Mouse (Mus musculus): ENCODE data around the gene Gpr162.
"Not testable (repeated sequence)": the region's sequence is repeated elsewhere in the genome, so short reads cannot be mapped to it uniquely, and the experiment has no call there.

Gene Gpr162

DNA sequence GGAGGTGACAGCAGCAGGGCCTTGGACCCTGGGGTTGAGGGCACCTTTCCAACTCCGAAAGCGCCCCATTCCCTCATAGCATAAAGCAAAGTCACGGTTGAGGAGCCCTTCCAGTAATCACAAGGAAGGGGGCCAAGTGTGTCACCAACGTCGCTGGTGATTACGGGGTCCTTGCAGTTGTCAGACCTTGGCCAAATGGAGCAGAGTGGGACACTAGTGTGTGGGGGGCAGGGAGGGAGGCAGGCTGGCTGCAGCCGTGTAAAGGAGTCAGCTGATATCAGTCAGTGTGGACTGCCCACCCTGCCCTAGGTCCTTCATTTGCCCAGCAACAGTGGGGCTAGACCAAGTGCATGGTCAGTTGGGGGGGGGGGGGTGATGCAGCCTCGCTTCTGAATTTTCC lies 49.3 kb downstream of the Gpr162 start:
- TF ChIP-seq NANOG (IDR thresholded peaks at IDR 0.05; ENCODE audit: borderline replicate concordance, low read length) (no peak), POU5F1 (IDR thresholded peaks at IDR 0.05; ENCODE audit: borderline replicate concordance, low read length) (no peak), CTCF (conservative IDR thresholded peaks at IDR 0.05; ENCODE audit: low read length) (no peak)
- Histone ChIP-seq H3K4me3 (replicated peaks; ENCODE audit: low read length) (peak overlapping the region; percentile 87), H3K27me3 (ENCODE audit: insufficient read depth, low read length) (no peaks in the 10 kb centered on the region), H3K4me1 (replicated peaks; ENCODE audit: low read depth, low read length) (peaks cover 68% of the 10 kb centered on the region), H3K9me3 (ENCODE audit: low read length) (no peaks in the 10 kb centered on the region), H3K36me3 (ENCODE audit: insufficient read depth, low read length) (peaks cover 85% of the 10 kb centered on the region)

DNA sequence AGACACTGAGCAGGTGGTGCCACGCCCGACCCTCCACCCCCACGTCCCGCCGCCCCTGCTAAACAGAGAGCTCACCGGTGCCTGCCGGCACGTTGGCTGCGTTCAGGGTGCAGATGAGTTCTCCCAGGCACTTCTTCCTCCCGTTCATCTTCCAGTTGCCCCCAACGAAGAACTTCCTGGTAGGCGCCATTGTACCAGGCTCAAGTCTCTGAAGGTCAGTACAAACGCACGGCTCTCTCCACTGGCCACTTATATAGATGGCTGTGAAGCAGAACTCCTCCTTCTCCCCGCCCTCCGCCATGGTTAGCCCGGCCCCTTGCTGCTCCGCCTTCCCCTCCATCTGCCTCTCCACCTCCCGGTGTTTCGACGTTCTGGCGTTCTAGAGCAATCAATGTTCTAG lies 49.9 kb downstream of the Gpr162 start, which contains the start of gene Tpi1:
TSS of gene Tpi1 (minus strand) at position 364 of the 400 bp plus-strand sequence.
- TF ChIP-seq POU5F1 (IDR thresholded peaks at IDR 0.05; ENCODE audit: borderline replicate concordance, low read length) (no peak), CTCF (conservative IDR thresholded peaks at IDR 0.05; ENCODE audit: low read length) (no peak), NANOG (IDR thresholded peaks at IDR 0.05; ENCODE audit: borderline replicate concordance, low read length) (no peak)
- Histone ChIP-seq H3K27me3 (ENCODE audit: insufficient read depth, low read length) (no peaks in the 10 kb centered on the region), H3K4me1 (replicated peaks; ENCODE audit: low read depth, low read length) (peaks cover 70% of the 10 kb centered on the region), H3K36me3 (ENCODE audit: insufficient read depth, low read length) (peaks cover 83% of the 10 kb centered on the region), H3K4me3 (replicated peaks; ENCODE audit: low read length) (peak within 1 kb of the TSS; percentile 87), H3K9me3 (ENCODE audit: low read length) (no peaks in the 10 kb centered on the region)

DNA sequence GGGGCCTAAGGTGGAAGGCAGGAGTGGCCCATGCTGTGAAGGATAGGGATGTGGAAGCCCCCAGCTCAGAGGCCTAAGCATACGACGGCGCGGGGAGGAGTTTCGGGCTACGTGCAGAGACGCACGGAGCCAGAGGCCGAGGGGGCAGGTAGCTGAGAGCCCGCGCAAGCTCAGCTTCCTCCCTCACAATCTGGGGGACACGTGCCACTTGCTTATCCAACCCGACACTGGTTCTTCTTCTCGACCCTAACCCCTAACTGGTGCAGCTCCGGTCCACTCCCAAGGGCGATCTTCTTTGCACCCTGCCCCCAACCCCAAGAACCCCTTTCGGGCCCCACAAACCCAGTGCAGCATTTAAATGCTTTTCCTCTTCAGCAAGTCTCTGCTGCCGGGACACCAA lies 50.3 kb downstream of the Gpr162 start:
- Histone ChIP-seq H3K4me3 (replicated peaks; ENCODE audit: low read length) (peak overlapping the region; percentile 87), H3K4me1 (replicated peaks; ENCODE audit: low read depth, low read length) (peaks cover 69% of the 10 kb centered on the region), H3K27me3 (ENCODE audit: insufficient read depth, low read length) (no peaks in the 10 kb centered on the region), H3K36me3 (ENCODE audit: insufficient read depth, low read length) (peaks cover 79% of the 10 kb centered on the region), H3K9me3 (ENCODE audit: low read length) (no peaks in the 10 kb centered on the region)
- TF ChIP-seq POU5F1 (IDR thresholded peaks at IDR 0.05; ENCODE audit: borderline replicate concordance, low read length) = no peak
- TF ChIP-seq CTCF (conservative IDR thresholded peaks at IDR 0.05; ENCODE audit: low read length) = no peak
- no peak for TF ChIP-seq NANOG (IDR thresholded peaks at IDR 0.05; ENCODE audit: borderline replicate concordance, low read length)

DNA sequence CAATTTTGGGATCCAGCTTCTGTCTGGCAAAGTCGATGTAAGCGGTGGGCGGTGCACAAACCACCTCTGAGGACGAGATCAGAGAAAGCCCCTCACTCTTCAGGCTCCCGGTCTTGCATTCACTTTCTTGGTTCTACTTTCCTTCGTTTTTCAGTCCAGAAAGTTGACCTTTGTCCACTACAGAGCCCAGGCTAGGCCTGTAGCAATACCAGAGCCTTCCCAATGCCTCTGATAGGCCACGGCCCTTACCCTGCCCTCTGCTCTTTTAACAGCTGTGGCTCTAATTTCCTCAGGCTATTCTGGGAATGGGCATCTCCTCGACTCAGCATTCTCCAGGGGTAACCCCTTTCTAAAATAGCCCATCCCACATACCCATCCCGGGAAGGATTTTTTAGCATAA lies 50.9 kb downstream of the Gpr162 start:
- Histone ChIP-seq H3K27me3 (ENCODE audit: insufficient read depth, low read length) (no peaks in the 10 kb centered on the region), H3K4me3 (replicated peaks; ENCODE audit: low read length) (peak overlapping the region; percentile 87), H3K9me3 (ENCODE audit: low read length) (no peaks in the 10 kb centered on the region), H3K36me3 (ENCODE audit: insufficient read depth, low read length) (peaks cover 72% of the 10 kb centered on the region), H3K4me1 (replicated peaks; ENCODE audit: low read depth, low read length) (peaks cover 68% of the 10 kb centered on the region)
- no peak for TF ChIP-seq CTCF (conservative IDR thresholded peaks at IDR 0.05; ENCODE audit: low read length)
- no peak for TF ChIP-seq NANOG (IDR thresholded peaks at IDR 0.05; ENCODE audit: borderline replicate concordance, low read length)
- no peak for TF ChIP-seq POU5F1 (IDR thresholded peaks at IDR 0.05; ENCODE audit: borderline replicate concordance, low read length)

DNA sequence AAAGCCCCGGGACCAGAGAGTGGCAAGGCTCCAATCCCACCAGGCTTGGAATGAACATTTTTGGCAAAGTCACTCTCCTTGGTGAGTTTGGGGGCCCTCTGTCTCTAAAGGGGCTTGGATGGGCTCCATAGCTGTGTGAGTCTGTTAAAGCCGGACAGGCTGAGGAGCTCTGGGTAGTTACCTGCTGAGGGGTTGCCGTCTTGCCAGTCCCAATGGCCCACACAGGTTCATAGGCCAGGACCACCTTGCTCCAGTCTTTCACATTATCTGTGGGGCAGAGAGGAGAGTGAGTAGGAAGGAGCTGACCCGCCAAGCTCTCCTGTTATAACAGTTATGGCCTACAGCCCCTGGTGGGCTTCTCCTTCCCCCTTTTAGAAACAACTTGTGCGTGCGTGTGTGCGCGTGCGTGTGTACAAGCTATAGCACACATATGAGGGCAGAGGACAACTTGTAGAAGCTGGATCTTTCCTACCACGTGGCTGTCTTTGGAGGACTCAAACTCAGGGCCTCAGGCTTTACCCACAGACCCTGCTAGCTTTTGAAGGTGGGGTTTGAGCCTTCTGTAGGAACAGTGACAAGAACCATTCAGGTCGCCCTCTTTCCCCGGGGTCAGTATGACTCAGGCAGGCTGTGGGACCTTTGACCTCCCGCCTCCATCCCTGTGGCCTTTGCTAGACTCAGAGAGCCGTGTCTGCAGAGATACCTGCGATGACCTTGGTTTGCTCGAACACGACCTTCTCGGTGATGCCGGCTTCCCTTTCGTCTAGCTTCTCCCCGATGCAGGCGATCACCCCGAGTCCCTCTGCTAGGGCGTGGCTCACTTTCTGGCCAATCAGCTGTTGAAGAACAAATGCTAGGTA lies 51.9 kb downstream of the Gpr162 start:
- TF ChIP-seq NANOG (IDR thresholded peaks at IDR 0.05; ENCODE audit: borderline replicate concordance, low read length) = no peak
- TF ChIP-seq CTCF (conservative IDR thresholded peaks at IDR 0.05; ENCODE audit: low read length) = no peak
- TF ChIP-seq POU5F1 (IDR thresholded peaks at IDR 0.05; ENCODE audit: borderline replicate concordance, low read length) = no peak
- H3K9me3 ChIP-seq (ENCODE audit: low read length) = no peaks in the 10 kb centered on the region
- H3K36me3 ChIP-seq (ENCODE audit: insufficient read depth, low read length) = peaks cover 63% of the 10 kb centered on the region
- H3K4me3 ChIP-seq (replicated peaks; ENCODE audit: low read length) = peak overlapping the region; percentile 87
- no peaks in the 10 kb centered on the region for H3K27me3 ChIP-seq (ENCODE audit: insufficient read depth, low read length)
- peaks cover 71% of the 10 kb centered on the region for H3K4me1 ChIP-seq (replicated peaks; ENCODE audit: low read depth, low read length)

DNA sequence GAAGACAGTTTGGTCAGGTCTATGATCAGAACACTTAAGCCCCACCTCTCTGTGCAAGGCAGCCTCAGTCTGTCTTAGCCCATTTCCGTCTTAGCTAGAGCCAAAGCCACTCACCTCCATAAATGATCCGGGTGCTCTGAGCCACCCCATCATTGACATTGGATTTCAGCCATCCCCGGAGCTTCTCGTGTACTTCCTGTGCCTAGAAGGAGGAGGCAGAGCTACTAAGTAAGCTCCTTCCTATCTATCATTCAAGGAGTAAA lies 52.4 kb downstream of the Gpr162 start:
- Histone ChIP-seq H3K27me3 (ENCODE audit: insufficient read depth, low read length) (no peaks in the 10 kb centered on the region), H3K4me3 (replicated peaks; ENCODE audit: low read length) (peak overlapping the region; percentile 87), H3K9me3 (ENCODE audit: low read length) (no peaks in the 10 kb centered on the region), H3K4me1 (replicated peaks; ENCODE audit: low read depth, low read length) (peaks cover 77% of the 10 kb centered on the region), H3K36me3 (ENCODE audit: insufficient read depth, low read length) (peaks cover 57% of the 10 kb centered on the region)
- TF ChIP-seq CTCF (conservative IDR thresholded peaks at IDR 0.05; ENCODE audit: low read length) = no peak
- TF ChIP-seq POU5F1 (IDR thresholded peaks at IDR 0.05; ENCODE audit: borderline replicate concordance, low read length) = no peak

DNA sequence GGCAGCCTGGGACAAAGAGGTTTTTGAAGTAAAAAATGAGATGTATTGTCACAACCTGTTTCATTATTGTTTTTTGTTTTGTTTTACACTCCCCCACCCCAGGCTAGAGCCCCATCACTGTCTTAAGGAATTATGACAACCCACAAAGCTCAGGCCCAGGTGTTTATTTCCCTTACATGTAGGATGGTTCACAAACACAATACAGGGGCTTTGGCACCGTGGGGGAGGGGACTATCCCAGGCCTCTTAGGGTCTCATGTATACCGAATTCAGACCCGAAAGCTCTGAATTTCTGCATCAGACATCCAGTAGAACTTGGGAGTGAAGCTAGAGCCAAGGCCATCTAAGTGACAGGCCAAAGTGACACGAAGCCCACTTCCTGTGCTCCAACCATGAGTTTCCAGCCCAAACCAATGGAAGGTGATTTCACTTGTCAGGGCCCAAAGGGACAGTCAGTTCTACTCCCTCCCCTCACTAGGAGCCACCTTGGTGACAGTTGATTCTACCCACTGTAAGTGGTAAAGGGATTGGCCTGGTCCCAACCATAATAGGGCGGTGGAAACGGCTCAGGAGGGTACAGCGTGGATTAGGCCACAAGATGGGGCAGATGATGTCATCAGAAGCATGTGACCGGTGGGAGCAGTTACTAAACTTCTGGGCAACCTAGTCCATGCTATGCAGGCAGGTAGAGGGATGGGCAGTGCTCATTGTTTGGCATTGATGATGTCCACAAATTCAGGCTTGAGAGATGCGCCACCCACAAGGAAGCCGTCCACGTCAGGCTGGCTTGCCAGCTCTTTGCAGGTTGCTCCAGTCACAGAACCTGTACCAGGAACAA lies 53.0 kb downstream of the Gpr162 start:
- peaks cover 82% of the 10 kb centered on the region for H3K4me1 ChIP-seq (replicated peaks; ENCODE audit: low read depth, low read length)
- H3K9me3 ChIP-seq (ENCODE audit: low read length); H3K4me3 ChIP-seq (replicated peaks; ENCODE audit: low read length); H3K27me3 ChIP-seq (ENCODE audit: insufficient read depth, low read length): not testable (repeated sequence)
- peaks cover 52% of the 10 kb centered on the region for H3K36me3 ChIP-seq (ENCODE audit: insufficient read depth, low read length)

DNA sequence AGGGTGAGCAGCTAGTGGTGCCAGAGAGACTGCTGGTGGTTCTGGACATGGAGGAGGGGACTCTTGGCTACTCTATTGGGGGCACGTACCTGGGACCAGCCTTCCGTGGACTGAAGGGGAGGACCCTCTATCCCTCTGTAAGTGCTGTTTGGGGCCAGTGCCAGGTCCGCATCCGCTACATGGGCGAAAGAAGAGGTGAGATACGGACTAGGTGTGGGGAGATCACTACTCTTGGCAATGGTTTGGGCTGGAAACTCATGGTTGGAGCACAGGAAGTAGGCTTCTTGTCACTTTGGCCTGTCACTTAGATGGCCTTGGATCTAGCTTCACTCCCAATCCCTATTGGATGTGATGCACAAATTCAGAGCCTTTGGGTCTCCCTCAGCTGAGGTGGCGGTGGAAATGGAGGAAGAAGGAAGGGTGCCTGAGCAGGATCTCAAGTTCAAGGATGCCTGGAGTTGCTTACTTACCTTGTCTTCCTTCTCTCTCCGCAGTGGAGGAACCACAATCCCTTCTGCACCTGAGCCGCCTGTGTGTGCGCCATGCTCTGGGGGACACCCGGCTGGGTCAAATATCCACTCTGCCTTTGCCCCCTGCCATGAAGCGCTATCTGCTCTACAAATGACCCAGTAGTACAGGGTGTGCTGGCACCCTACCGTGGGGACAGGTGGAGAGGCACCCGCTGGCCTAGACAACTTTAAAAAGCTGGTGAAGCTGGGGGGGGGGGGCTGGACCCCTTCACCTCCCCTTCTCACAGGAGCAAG lies 53.8 kb downstream of the Gpr162 start:
- H3K4me1 ChIP-seq (replicated peaks; ENCODE audit: low read depth, low read length) = peaks cover 78% of the 10 kb centered on the region
- no peaks in the 10 kb centered on the region for H3K27me3 ChIP-seq (ENCODE audit: insufficient read depth, low read length)
- TF ChIP-seq NANOG (IDR thresholded peaks at IDR 0.05; ENCODE audit: borderline replicate concordance, low read length) = no peak
- no peak for TF ChIP-seq CTCF (conservative IDR thresholded peaks at IDR 0.05; ENCODE audit: low read length)
- no peak for TF ChIP-seq POU5F1 (IDR thresholded peaks at IDR 0.05; ENCODE audit: borderline replicate concordance, low read length)

More for the DNA sequence above, 53.8 kb downstream of the Gpr162 start:
- Histone ChIP-seq H3K9me3 (ENCODE audit: low read length) (no peaks in the 10 kb centered on the region), H3K36me3 (ENCODE audit: insufficient read depth, low read length) (peaks cover 43% of the 10 kb centered on the region), H3K4me3 (replicated peaks; ENCODE audit: low read length) (peak overlapping the region; percentile 83)

Data from E14TG2a.4 (cell line).